Mouse (Mus musculus): ENCODE measurements around the gene Tpm4. TPM values are rescaled to one million over a fixed set of nuclear protein-coding genes. Genes with fewer than 3 reads are reported as not detected.
A peak's percentile ranks its signal among the peaks of the same experiment; 100 is the strongest.
"Not testable (repeated sequence)": the region's sequence is repeated elsewhere in the genome, so short reads cannot be mapped to it uniquely, and the experiment has no call there.

Tpm4 gene
- total RNA-seq (2021) = 10 to 100 TPM; 36.7 to 37.5 TPM
- long read RNA-seq, experiment 1, transcript Tpm4-201 (8 exons, 2,128 nt) = major isoform, 72 of 76 reads
- long read RNA-seq, experiment 1, partial matches to known transcripts = 4 of 76 reads
- long read RNA-seq, experiment 1, other reads (novel, unspliced or antisense) = 0 of 76 reads
- long read RNA-seq, experiment 2, transcript Tpm4-201 (8 exons, 2,128 nt) = major isoform, 91 of 93 reads
- long read RNA-seq, experiment 2, partial matches to known transcripts = 1 of 93 reads
- long read RNA-seq, experiment 2, other reads (novel, unspliced or antisense) = 1 of 93 reads

DNA sequence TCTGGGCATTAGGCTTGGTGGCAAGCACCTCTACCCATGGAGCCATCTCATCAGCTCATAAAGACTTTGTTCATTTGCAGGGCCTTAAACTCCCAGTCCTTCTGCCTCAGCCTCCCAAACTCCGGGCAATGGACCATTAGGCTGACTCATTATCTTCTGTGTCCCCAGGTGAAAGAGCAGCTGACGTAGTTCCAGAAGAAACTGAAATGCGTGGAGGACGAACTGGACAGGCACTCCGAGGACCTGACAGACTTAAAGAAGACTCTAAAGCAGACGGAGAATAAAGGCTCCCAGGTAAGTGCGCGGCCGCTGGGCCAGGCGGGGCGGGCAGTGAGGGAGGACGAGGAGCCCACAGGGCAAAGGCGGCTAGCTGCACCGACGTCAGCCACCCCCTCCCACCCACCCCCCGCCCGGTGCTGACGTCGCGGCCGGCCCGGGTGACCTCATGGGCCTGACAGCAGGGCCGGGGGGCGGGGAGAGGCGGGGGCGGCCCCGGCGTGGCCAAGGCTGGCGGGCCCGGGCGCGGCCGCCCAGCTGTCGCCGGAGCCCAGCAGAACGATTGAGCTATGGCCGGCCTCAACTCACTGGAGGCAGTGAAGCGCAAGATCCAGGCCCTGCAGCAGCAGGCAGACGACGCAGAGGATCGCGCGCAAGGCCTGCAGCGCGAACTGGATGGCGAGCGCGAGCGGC is at the start of gene Tpm4:
TSS of gene Tpm4 (plus strand) at position 220 of the 690 bp plus-strand sequence.
- peak in 1 of 2 experiments; percentile 33 for DNase-seq (ENCODE audit: low spot score in 2 of 2)
- intact Hi-C loops (cut with DNase I) = no loop called here

- intact Hi-C loops (cut with DNase I); DNase-seq (ENCODE audit: low spot score in 2 of 2): not testable (repeated sequence)
Observed at GRCm38 (mm10) chr8:72087611-72088010, 47.2 kb upstream of the Tpm4 start.

DNA sequence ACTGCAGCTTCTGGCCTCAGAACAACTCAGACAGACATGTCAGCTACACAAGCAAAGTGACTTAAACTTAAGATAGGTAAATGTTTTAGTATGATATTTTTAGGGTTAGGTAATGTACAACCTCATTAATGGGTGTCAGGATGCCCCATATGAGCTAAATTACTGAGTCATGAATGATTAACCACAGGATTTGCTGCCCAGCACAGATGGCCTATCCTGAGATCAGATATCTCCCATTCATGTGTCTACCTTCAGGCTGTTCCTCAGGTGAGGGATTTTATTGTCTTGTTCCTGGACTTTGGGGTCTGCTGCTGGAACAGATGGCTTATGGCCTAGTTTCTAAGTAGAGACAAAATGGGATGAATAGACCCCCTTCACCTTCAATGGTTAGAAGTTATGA is 38.1 kb upstream of the Tpm4 start:
- intact Hi-C loops (cut with DNase I) = loop anchor here (5.0 kb wide), 1 partner anchor 89 kb away; the partner anchor contains the start of gene Cyp4f18
- DNase-seq (ENCODE audit: low spot score in 2 of 2) = not testable (repeated sequence)

GRCm38 (mm10) chr8:72099377-72100103 is 35.2 kb upstream of the Tpm4 start:
- DNase-seq (ENCODE audit: low spot score in 2 of 2) = peak; percentile 11 to 12
- intact Hi-C loops (cut with DNase I) = loop anchor here (5.0 kb wide), 1 partner anchor 92 kb away; the partner anchor contains the start of gene Cyp4f18

DNA sequence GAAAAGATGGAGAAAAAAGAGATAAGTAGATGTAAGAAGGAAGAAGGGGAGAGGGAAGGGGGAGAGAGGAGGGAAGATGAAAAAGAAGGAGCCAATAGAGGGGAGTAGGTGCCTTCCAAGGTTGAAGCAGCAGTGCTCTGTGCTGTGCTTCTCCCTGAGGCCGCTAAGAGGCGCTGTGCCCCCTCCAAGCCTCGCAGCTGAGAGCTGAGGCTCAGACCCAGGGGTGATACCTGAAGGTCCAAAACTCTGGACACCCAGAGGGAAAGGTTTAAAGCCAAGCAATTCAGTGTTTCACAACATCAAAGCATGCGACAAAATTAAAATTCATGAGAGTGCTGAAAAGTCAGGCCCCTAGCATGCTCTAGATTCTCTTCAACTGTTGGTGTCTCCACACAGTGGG is 29.6 kb upstream of the Tpm4 start:
- no peak for DNase-seq (ENCODE audit: low spot score in 2 of 2)
- intact Hi-C loops (cut with DNase I) = no loop called here

DNA sequence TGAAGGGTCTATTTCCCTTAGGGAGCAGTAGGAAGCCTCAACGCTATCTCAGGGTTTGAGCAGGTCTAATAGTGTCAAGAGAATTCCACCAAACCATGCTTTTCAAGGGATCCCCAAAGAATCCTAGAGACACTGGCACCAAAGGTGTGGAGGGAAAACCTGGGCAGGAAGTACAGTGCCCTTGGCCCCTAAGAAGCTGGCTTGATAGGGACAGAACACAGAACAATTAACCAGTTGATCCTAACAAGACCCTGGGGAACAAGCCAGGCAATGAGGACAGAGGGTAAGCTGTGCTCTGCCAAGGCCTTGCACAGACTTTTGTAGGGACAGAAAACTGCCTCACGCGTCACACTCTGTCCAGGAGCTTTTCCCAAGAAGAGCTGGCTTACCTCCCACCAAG is 28.0 kb upstream of the Tpm4 start, which contains the start of gene Olfr374:
TSS of gene Olfr374 (plus strand) at position 301 of the 400 bp plus-strand sequence.
- no peak for DNase-seq (ENCODE audit: low spot score in 2 of 2)
- intact Hi-C loops (cut with DNase I) = no loop called here

GRCm38 (mm10) chr8:72110876-72111275 is 23.9 kb upstream of the Tpm4 start:
- intact Hi-C loops (cut with DNase I) = no loop called here
- DNase-seq (ENCODE audit: low spot score in 2 of 2) = no peak

GRCm38 (mm10) chr8:72112486-72112885 is 22.3 kb upstream of the Tpm4 start:
- DNase-seq (ENCODE audit: low spot score in 2 of 2) = no peak
- intact Hi-C loops (cut with DNase I) = no loop called here

GRCm38 (mm10) chr8:72115202-72115601 is 19.6 kb upstream of the Tpm4 start:
- no peak for DNase-seq (ENCODE audit: low spot score in 2 of 2)
- intact Hi-C loops (cut with DNase I) = no loop called here

DNA sequence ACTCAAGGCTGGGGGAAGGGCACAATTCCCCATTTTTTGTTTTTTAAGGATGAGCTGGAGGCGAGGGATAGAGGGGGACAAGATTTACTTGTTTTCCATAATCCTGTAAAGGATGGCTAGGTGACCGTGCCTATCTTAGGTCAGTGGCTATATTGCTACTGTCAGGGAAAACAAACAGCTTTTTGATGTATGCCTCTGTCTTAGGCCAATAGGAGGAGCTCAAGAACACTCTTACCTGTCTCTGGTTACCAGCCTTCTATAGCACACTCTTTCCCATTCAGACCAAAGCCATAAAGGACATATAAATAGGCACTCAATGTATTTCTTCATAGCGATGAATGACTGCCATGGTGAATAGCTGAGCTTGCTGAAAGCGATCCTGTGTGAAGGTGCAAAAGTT is 16.2 kb upstream of the Tpm4 start:
- no peak for DNase-seq (ENCODE audit: low spot score in 2 of 2)
- intact Hi-C loops (cut with DNase I) = no loop called here

DNA sequence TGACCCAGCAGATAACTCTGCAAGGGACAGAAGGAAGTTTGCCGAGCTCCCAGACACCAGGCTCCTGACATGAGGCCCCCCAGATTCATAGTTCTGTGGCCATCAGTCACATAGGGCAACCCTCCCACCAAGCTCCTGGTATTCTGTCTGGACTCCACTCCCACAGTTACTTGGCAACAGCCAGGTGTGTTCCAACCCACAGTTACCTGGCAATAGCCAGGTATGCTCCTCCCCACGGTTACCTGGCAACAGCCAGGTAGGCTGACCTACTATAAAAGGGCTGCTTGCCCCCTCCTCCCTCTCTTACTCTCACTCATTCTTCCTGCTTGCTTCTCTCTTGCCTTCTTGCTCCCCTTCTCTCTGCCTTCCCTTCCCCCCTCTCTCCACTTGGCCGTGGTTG is 13.3 kb upstream of the Tpm4 start:
- DNase-seq (ENCODE audit: low spot score in 2 of 2); intact Hi-C loops (cut with DNase I): not testable (repeated sequence)

GRCm38 (mm10) chr8:72121997-72122396 is 12.8 kb upstream of the Tpm4 start:
- DNase-seq (ENCODE audit: low spot score in 2 of 2) = no peak
- intact Hi-C loops (cut with DNase I) = no loop called here

DNA sequence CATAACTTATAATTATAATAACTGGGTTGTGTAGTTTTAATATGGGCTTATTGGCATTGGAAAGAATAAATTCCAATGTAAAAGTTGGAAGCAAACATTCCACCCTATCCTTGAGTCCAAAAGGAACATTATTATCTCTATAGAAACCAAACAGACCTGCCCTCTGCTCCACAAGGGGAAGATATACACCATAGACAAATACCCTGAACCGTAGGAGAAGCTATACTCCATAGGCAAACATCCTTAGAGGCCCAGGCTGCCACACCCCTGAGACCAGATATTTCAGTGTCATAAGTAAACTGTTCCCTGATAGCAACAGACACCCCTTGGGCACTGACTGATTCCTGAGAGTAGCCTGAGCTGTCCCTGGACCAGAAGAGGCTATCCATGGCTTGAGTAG is 6.9 kb upstream of the Tpm4 start:
- intact Hi-C loops (cut with DNase I) = no loop called here
- DNase-seq (ENCODE audit: low spot score in 2 of 2) = no peak

DNA sequence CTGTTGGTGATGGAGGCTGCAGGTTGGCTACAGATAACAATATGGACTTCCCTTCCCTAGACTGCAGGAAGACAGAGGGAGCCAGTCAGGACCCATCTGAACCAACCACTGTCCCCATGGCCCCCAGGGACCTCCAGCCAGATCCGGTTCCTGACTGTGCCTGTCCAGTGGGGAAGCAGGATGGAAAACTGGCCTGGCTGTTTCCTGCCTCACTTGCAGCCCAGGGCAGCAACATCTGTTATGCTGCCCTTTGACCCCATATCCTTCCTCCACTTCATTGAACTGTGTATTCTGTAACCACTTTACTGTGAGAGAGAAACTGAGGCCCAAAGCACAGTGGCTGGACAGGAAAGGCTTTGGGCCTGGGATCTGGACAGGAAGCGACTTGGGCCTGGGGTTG is 3.5 kb upstream of the Tpm4 start:
- DNase-seq (ENCODE audit: low spot score in 2 of 2) = no peak
- intact Hi-C loops (cut with DNase I) = no loop called here

GRCm38 (mm10) chr8:72131901-72132300 is 2.9 kb upstream of the Tpm4 start:
- intact Hi-C loops (cut with DNase I) = no loop called here
- no peak for DNase-seq (ENCODE audit: low spot score in 2 of 2)

GRCm38 (mm10) chr8:72132417-72132816 is 2.4 kb upstream of the Tpm4 start:
- no peak for DNase-seq (ENCODE audit: low spot score in 2 of 2)
- intact Hi-C loops (cut with DNase I) = no loop called here

GRCm38 (mm10) chr8:72132891-72133290 is 1.9 kb upstream of the Tpm4 start:
- intact Hi-C loops (cut with DNase I) = no loop called here
- no peak for DNase-seq (ENCODE audit: low spot score in 2 of 2)

GRCm38 (mm10) chr8:72133507-72133906 is 1.3 kb upstream of the Tpm4 start:
- intact Hi-C loops (cut with DNase I) = no loop called here
- DNase-seq (ENCODE audit: low spot score in 2 of 2) = no peak

GRCm38 (mm10) chr8:72135446-72136301 is 899 bp downstream of the Tpm4 start:
- intact Hi-C loops (cut with DNase I) = no loop called here
- DNase-seq (ENCODE audit: low spot score in 2 of 2) = no peak
